Mouse (Mus musculus) spleen, adult 2 months (tissue): ENCODE data around the gene Vmn2r89. TPM values are rescaled to one million over a fixed set of nuclear protein-coding genes. Genes with fewer than 3 reads are reported as not detected.
"Not testable (repeated sequence)": the region's sequence is repeated elsewhere in the genome, so short reads cannot be mapped to it uniquely, and the experiment has no call there.

Experiments
- DNase-seq, 2 experiments: peaks; one replicate each; pipeline versions ENCODE4 v3.0.0 to v3.0.0-alpha.2; 2012 to 2021; ENCODE audit warnings: low spot score in 2 of 2, low read depth in 1 of 2
- H3K27ac ChIP-seq: fragments of 200-500 bp; 2 replicates; pipeline ENCODE4 v1.5.1; 2012; ENCODE audit warnings: low read length, inconsistent platforms; ENCODE audit not compliant: insufficient read depth
- H3K27me3 ChIP-seq: fragments of 200-500 bp; 2 replicates; pipeline ENCODE4 v1.6.1; 2012; ENCODE audit warnings: mild to moderate bottlenecking, moderate library complexity, low read length, inconsistent platforms; ENCODE audit not compliant: control insufficient read depth, insufficient read depth
- H3K36me3 ChIP-seq: fragments of 200-500 bp; 2 replicates; pipeline ENCODE4 v1.6.1; 2012; ENCODE audit warnings: mild to moderate bottlenecking, low read length, inconsistent platforms; ENCODE audit not compliant: control insufficient read depth, insufficient read depth
- H3K4me1 ChIP-seq: fragments of 200-500 bp; 2 replicates; pipeline ENCODE4 v1.6.1; 2011; ENCODE audit warnings: inconsistent platforms; ENCODE audit not compliant: control insufficient read depth, insufficient read depth, insufficient read length
- H3K4me3 ChIP-seq: fragments of 200-500 bp; 2 replicates; pipeline ENCODE4 v1.5.1; 2011; ENCODE audit warnings: mild to moderate bottlenecking, inconsistent platforms; ENCODE audit not compliant: insufficient read depth, insufficient read length; ENCODE audit errors: extremely low read depth
- CTCF ChIP-seq: fragments of 200-500 bp; IDR thresholded peaks from 2 replicates; pipeline ENCODE4 v1.5.1; 2011; ENCODE audit warnings: mild to moderate bottlenecking, inconsistent platforms; ENCODE audit not compliant: insufficient read depth, insufficient read length, insufficient replicate concordance; ENCODE audit errors: extremely low read depth
- POLR2A ChIP-seq: fragments of 200-500 bp; IDR thresholded peaks from 2 replicates; pipeline ENCODE4 v1.6.1; 2011; ENCODE audit warnings: low read depth, low read length, inconsistent platforms
- WGBS: fragments of 180-500 bp; shearing (Covaris S2); methylation state at CpG from one replicate; pipeline ENCODE4 v1.1.7; 2018; 5-methylcytosine and 5-hydroxymethylcytosine counted together
- polyA plus RNA-seq: library from polyadenylated mRNA; depleted of rRNA; stranded (reverse); fragments of >200 nt; gene quantifications from 2 replicates; pipeline ENCODE4 v1.2.3, GENCODE M21; 2012; rRNA removed

Gene Vmn2r89
- polyA plus RNA-seq, result not detected in 2 replicates

GRCm38 (mm10) chr14:51451557-51451956 is at the start of gene Vmn2r89:
Gene Vmn2r89, plus strand, starts transcription at chr14:51451857.
- H3K36me3 ChIP-seq, H3K27ac ChIP-seq, H3K4me1 ChIP-seq, H3K27me3 ChIP-seq, H3K4me3 ChIP-seq, DNase-seq: not testable (repeated sequence)
- 87% methylated on average over 2 of the region's 2 CpGs for WGBS

GRCm38 (mm10) chr14:51410520-51410919 is 41.1 kb upstream of the Vmn2r89 start, which contains the start of gene Vmn2r88:
Gene Vmn2r88, plus strand, starts transcription at chr14:51410820.
- H3K4me1 ChIP-seq, result no peaks in the 10 kb centered on the region
- TF ChIP-seq POLR2A, result no peak
- TF ChIP-seq CTCF, result no peak
- H3K27ac ChIP-seq, result no peak within 1 kb of the TSS
- H3K27me3 ChIP-seq, result no peaks in the 10 kb centered on the region
- DNase-seq, result no peak
- H3K36me3 ChIP-seq, result no peaks in the 10 kb centered on the region
- no peak within 1 kb of the TSS for H3K4me3 ChIP-seq
- WGBS, result 86% methylated on average over 1 of the region's 1 CpGs

GRCm38 (mm10) chr14:51423885-51424284 is 27.8 kb upstream of the Vmn2r89 start:
- no peak for DNase-seq
- WGBS, result 9% methylated on average over 2 of the region's 2 CpGs
- Histone ChIP-seq H3K4me1 (no peaks in the 10 kb centered on the region), H3K36me3 (no peaks in the 10 kb centered on the region), H3K27me3 (no peaks in the 10 kb centered on the region), H3K27ac (no peak overlapping the region), H3K4me3 (no peak overlapping the region)
- TF ChIP-seq POLR2A (no peak), CTCF (no peak)

- H3K27me3 ChIP-seq, H3K27ac ChIP-seq: not testable (repeated sequence)
Measured at GRCm38 (mm10) chr14:51430138-51430537, 21.5 kb upstream of the Vmn2r89 start.

GRCm38 (mm10) chr14:51434546-51434945 is 17.1 kb upstream of the Vmn2r89 start:
- DNase-seq, result no peak
- H3K27ac ChIP-seq, result no peak overlapping the region
- no peaks in the 10 kb centered on the region for H3K36me3 ChIP-seq
- 95% methylated on average over 16 of the region's 16 CpGs for WGBS
- no peaks in the 10 kb centered on the region; the same call in 1 of the 2 replicates for H3K27me3 ChIP-seq
- no peak overlapping the region for H3K4me3 ChIP-seq
- TF ChIP-seq POLR2A, result no peak
- TF ChIP-seq CTCF, result no peak
- no peaks in the 10 kb centered on the region for H3K4me1 ChIP-seq

More at GRCm38 (mm10) chr14:51430138-51430537, 21.5 kb upstream of the Vmn2r89 start:
- not testable (repeated sequence) for H3K4me3 ChIP-seq, H3K4me1 ChIP-seq, DNase-seq, H3K36me3 ChIP-seq

GRCm38 (mm10) chr14:51435020-51435419 is 16.6 kb upstream of the Vmn2r89 start:
- H3K4me3 ChIP-seq, result no peak overlapping the region
- H3K4me1 ChIP-seq, result no peaks in the 10 kb centered on the region
- no peak overlapping the region for H3K27ac ChIP-seq
- TF ChIP-seq POLR2A (no peak), CTCF (no peak)
- no peak for DNase-seq
- no peaks in the 10 kb centered on the region for H3K36me3 ChIP-seq
- H3K27me3 ChIP-seq, result no peaks in the 10 kb centered on the region; the same call in 1 of the 2 replicates
- WGBS, result 96% methylated on average over 26 of the region's 26 CpGs

- DNase-seq, result no peak
- Histone ChIP-seq H3K27ac (no peak overlapping the region), H3K27me3 (no peaks in the 10 kb centered on the region; the same call in 1 of the 2 replicates), H3K4me1 (no peaks in the 10 kb centered on the region), H3K4me3 (no peak overlapping the region), H3K36me3 (no peaks in the 10 kb centered on the region)
- 92% methylated on average over 4 of the region's 4 CpGs for whole genome bisulfite sequencing
- TF ChIP-seq CTCF, result no peak
- no peak for TF ChIP-seq POLR2A
Measured at GRCm38 (mm10) chr14:51438955-51439354, 12.7 kb upstream of the Vmn2r89 start.

- not testable (repeated sequence) for H3K27ac ChIP-seq, DNase-seq
- WGBS, result 86% methylated on average over 10 of the region's 10 CpGs
Measured at GRCm38 (mm10) chr14:51480278-51480677, 28.6 kb downstream of the Vmn2r89 start.

GRCm38 (mm10) chr14:51481332-51482015 is 29.8 kb downstream of the Vmn2r89 start:
- H3K27me3 ChIP-seq, H3K4me1 ChIP-seq, DNase-seq, H3K27ac ChIP-seq, H3K36me3 ChIP-seq, H3K4me3 ChIP-seq: not testable (repeated sequence)
- WGBS, result 86% methylated on average over 12 of the region's 12 CpGs

More at GRCm38 (mm10) chr14:51480278-51480677, 28.6 kb downstream of the Vmn2r89 start:
- not testable (repeated sequence) for H3K4me3 ChIP-seq, H3K27me3 ChIP-seq, H3K4me1 ChIP-seq, H3K36me3 ChIP-seq
